Mouse (Mus musculus) frontal cortex, adult 2 months (tissue): ENCODE measurements at regions not wholly inside any gene's neighbourhood (a gene's known extent, or its start where the extent isn't known, plus 50 kb on each side); places are given as distances from the start of the nearest gene placed in this dataset.

Source experiments
- DNase-seq, 2 experiments: peaks; one replicate each; pipeline ENCODE4 v3.0.0; 2022; ENCODE audit warnings: low spot score in 1 of 2; ENCODE audit errors: extremely low spot score in 1 of 2

DNA sequence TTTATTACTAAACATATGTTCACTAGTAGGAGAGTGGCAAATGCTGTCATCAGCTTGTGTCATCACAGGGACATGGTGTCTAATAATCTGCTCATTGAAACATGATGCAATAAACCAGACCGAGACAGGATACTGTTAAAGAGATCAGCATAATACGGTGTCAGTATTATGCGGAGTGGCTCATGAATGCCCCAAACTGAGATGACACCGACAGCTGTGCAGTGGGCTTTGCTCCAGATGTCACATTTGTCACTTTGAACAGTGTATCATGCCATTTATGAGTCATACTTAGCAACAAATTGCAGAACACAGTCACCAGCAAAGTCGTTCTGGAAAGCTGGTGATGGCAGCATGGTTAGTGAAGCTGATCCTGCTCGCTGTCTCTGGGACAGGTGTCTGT, 527.2 kb downstream of the Triml1 start:
- DNase-seq = peak; percentile 12 to 41

DNA sequence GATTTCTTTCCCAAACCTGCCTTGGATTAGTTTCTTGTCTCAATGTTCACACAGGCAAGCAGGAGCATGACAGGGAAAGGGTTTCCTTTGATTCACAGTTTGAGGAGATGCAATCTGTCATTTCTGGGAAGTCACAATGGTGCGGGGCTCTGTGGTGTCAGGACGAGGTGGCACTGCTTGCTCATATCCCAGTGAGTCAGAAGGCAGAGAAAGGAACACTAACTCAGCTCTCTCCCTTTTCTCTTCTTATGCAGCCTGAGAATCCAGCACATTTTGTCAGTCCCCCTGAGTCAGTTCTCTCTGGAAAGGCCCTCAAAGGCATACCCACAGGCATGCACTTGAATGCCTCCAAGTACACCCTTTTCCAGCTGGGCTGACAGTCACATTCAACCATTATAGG, 544.6 kb downstream of the Triml1 start:
- peak; percentile 2 to 26 for DNase-seq
